Mouse (Mus musculus) midbrain, embryonic 15.5 days (tissue): ENCODE data around the gene Maml1. TPM values are rescaled to one million over a fixed set of nuclear protein-coding genes. Genes with fewer than 3 reads are reported as not detected.

ENCODE experiments used
- ATAC-seq: fragments of 200-750 bp; cut with Nextera tagmentation; replicated peaks from 2 replicates; pipeline ENCODE4 v1.8.0; 2017; ENCODE audit warnings: moderate TSS enrichment
- H3K27ac ChIP-seq: fragments of 300-500 bp; sonication (generic); 2 replicates; pipeline ENCODE4 v1.5.1; 2015; ENCODE audit warnings: mild to moderate bottlenecking, inconsistent platforms
- H3K27me3 ChIP-seq: fragments of 300-500 bp; sonication (generic); replicated peaks from 2 replicates; pipeline ENCODE4 v1.6.1; 2015; ENCODE audit warnings: inconsistent platforms
- H3K36me3 ChIP-seq: fragments of 300-500 bp; sonication (generic); replicated peaks from 2 replicates; pipeline ENCODE4 v1.6.1; 2015; ENCODE audit warnings: inconsistent platforms
- H3K4me1 ChIP-seq: fragments of 300-500 bp; sonication (generic); 2 replicates; pipeline ENCODE4 v1.6.1; 2015; ENCODE audit warnings: inconsistent platforms
- H3K4me2 ChIP-seq: fragments of 300-500 bp; sonication (generic); 2 replicates; pipeline ENCODE4 v1.6.1; 2015; ENCODE audit warnings: inconsistent platforms, mild to moderate bottlenecking, moderate library complexity
- H3K4me3 ChIP-seq: fragments of 300-500 bp; sonication (generic); 2 replicates; pipeline ENCODE4 v1.5.1; 2015; ENCODE audit warnings: mild to moderate bottlenecking, inconsistent platforms
- H3K9ac ChIP-seq: fragments of 300-500 bp; sonication (generic); 2 replicates; pipeline ENCODE4 v1.6.1; 2015; ENCODE audit warnings: mild to moderate bottlenecking, inconsistent platforms
- H3K9me3 ChIP-seq: fragments of 300-500 bp; sonication (generic); 2 replicates; pipeline ENCODE4 v1.6.1; 2016; ENCODE audit warnings: inconsistent platforms
- WGBS: fragments of 180-500 bp; shearing (Covaris S2); methylation state at CpG from one replicate; pipeline ENCODE4 v1.1.7; 2015; ENCODE audit warnings: mixed read lengths; 5-methylcytosine and 5-hydroxymethylcytosine counted together
- polyA plus RNA-seq: library from polyadenylated mRNA; unstranded; fragments of >200 nt; fragmentation: Nextera tagmentation; extraction: Ambion mirVana; gene quantifications from 2 replicates; pipeline ENCODE4 v1.2.1, GENCODE M21; 2015

Gene Maml1
- polyA plus RNA-seq, 1 experiment from 2014 or later: 3.8 TPM

DNA sequence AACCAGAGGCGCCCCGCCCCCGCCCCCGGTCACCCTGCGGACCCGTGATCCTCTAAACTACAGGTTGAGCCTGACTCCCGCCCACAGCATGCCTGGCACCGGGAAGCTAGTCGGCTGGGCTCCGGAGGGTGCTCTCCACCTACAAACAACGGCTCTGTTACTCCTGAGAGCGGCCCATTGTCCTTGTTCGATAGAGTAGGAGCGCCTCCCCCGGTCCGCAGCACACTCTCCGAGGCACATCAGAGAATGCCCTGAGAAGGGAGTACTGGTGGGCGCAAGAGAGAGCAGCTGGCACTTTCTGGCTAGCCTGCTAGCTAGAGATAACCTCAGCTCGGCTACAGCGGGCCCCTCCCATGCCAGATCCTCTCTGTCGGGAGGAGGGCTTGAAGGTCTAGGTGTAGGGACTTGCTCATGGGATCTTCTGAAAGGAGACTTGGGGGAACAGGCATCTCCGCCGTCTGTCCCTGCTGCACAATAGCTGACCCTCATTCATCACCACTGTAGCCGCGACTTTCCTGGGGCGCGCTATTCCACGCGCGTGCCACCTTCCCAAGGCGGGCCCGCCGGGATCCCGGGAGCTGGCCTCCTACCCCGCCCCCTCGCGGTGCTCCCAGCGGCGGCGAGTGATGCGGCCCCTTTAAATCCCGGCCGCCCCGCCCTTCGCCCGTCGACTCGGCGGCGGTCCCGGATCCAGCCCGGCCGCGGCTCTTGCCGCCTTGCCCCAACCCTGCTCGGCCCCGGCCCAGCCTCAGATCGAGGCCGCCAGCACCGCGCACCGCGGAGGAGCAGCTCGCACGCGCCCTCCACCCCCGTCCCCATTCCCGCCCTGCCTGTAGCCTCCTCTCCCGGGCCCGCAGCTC, 67.2 kb downstream of the Maml1 start:
- Histone ChIP-seq H3K9ac (peak overlapping the region; percentile 97), H3K4me3 (peak overlapping the region; percentile 90), H3K36me3 (no peaks in the 10 kb centered on the region), H3K27me3 (no peaks in the 10 kb centered on the region), H3K9me3 (no peaks in the 10 kb centered on the region), H3K4me2 (peak overlapping the region; percentile 88), H3K27ac (peak overlapping the region; percentile 95), H3K4me1 (peaks cover 52% of the 10 kb centered on the region)
- peak; percentile 82 for ATAC-seq
- WGBS: under 1% methylated on average over 58 of the region's 70 CpGs

DNA sequence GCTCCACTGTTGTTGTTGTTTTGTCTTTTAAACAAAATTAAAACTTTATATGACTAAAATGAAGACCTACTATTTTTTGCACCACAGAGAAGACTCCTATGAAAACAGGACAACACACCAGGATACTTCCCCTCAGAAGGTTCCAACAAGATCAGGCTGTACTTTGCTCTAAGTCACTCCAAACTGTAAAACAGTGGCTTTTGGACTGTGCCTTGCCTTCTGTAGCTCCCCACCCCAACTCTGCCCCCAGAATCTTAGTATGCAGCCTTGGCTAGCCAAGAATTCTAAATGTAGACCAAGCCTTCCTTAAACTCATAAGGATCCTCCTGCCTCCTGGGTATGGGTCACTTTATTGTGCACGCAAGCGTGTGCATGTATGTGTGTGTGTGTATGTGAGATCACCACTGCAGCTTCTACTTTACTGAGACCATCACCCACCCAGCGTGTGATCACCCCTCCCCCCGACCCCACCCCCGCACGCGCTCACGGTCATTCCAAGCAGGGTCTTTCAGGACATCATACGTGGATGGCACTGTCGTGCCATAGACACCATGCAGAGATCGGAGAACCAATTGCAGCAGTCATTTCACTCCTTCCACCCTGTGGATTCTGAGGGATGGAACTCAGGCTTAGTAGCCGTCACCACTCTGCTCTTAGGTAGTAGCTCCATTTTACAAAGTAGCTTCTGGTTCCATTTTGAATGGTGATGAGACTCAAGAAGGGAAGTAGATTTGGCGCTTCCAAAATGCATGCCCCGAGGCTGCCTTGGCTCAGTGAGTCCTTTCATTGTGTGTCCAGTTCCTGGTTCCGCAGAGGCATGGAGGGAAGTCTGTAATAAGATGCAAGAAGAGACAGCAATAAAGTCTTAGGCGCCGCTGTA, 68.1 kb downstream of the Maml1 start:
- no peaks in the 10 kb centered on the region for H3K9me3 ChIP-seq
- peak overlapping the region; percentile 97 for H3K9ac ChIP-seq
- ATAC-seq: peak; percentile 25
- H3K4me2 ChIP-seq: peak overlapping the region; percentile 88
- peaks cover 48% of the 10 kb centered on the region for H3K4me1 ChIP-seq
- 3% methylated on average over 17 of the region's 17 CpGs for WGBS
- H3K4me3 ChIP-seq: peak overlapping the region; percentile 90
- no peaks in the 10 kb centered on the region for H3K27me3 ChIP-seq
- H3K36me3 ChIP-seq: no peaks in the 10 kb centered on the region
- H3K27ac ChIP-seq: peak overlapping the region; percentile 95

DNA sequence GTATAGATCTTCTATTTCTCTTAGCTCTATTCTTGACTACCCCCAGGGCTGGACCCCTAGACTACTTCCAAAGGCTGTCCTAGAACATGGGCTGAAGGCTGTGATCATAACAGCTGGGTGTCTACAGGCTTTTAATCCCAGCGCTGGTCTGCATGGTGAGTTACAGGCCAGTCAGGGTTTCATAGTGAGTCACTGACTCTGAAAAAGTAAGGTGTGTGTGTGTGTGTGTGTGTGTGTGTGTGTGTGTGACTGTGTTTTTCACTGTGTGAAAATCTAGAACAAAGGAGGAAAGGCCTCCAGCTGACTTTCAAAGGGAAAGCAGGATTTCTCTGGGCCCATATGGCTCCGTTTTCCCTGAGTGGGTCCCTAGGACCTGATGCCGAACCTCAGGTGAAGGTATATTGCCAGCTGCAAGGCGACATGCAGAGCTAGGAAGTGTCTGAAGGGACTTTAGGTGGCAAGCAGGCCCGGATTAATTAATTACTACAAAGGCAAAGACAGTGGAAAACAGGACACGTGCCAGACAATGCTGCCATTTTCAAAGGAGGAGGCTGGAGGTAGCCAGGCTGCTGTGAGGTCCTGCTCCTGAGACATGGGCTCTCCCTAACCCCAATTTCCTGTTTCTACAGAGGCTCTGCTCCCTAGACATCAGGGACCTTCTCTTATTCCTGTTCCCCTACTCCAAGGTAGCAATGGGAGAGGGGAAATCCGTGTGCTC, 69.4 kb downstream of the Maml1 start:
- H3K4me3 ChIP-seq: no peak overlapping the region
- H3K4me1 ChIP-seq: peaks cover 39% of the 10 kb centered on the region
- no peaks in the 10 kb centered on the region for H3K36me3 ChIP-seq
- no peak overlapping the region for H3K9ac ChIP-seq
- H3K4me2 ChIP-seq: peak overlapping the region; percentile 88
- 40% methylated on average over 7 of the region's 7 CpGs for WGBS
- H3K27ac ChIP-seq: no peak overlapping the region
- ATAC-seq: no peak
- no peaks in the 10 kb centered on the region for H3K9me3 ChIP-seq
- H3K27me3 ChIP-seq: no peaks in the 10 kb centered on the region

DNA sequence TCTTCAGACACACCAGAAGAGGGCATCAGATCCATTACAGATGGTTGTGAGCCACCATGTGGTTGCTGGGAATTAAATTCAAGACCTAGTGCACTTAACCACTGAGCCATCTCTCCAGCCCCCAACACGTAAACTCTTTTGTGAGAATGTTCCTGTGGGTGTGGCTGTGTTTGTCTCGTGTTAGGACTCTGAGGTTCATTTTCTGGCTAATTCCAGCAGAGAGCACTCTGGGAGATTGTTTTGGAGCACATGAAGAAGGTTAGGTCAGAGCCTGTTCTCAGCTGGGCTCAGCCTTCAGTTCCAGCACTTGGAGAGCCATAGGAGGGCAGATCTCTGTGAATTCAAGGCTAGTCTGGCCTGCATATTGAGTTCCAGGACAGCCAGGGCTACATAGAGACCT, 72.3 kb downstream of the Maml1 start:
- Histone ChIP-seq H3K27me3 (no peaks in the 10 kb centered on the region), H3K9ac (no peak overlapping the region), H3K4me1 (peaks cover 29% of the 10 kb centered on the region), H3K36me3 (no peaks in the 10 kb centered on the region), H3K9me3 (no peaks in the 10 kb centered on the region), H3K4me3 (no peak overlapping the region), H3K27ac (no peak overlapping the region), H3K4me2 (no peak overlapping the region)
- WGBS: 53% methylated on average over 2 of the region's 2 CpGs
- ATAC-seq: no peak

DNA sequence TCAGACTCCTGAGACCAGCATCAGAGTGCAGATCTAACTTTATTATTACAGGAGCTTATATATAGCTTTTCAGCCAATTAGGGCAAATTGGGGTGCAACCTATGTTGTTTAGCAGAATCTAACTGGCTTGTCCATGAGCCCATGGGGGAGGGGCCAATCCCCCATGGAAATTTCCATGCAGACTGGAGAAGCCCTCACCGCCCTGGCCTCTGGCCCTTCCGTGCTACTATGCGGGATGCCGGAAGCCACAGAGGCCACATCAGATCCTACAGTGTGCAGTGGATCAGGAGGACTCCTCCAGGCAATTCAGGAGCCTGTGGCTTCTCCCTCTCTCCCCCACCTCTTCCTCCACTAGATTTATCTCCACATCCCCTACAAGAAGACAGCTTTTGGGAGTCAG, 74.3 kb downstream of the Maml1 start:
- Histone ChIP-seq H3K4me2 (no peak overlapping the region), H3K36me3 (no peaks in the 10 kb centered on the region), H3K4me1 (peaks cover 24% of the 10 kb centered on the region), H3K4me3 (no peak overlapping the region), H3K27me3 (no peaks in the 10 kb centered on the region), H3K27ac (no peak overlapping the region), H3K9ac (no peak overlapping the region), H3K9me3 (no peaks in the 10 kb centered on the region)
- ATAC-seq: no peak
- WGBS: 65% methylated on average over 4 of the region's 4 CpGs

DNA sequence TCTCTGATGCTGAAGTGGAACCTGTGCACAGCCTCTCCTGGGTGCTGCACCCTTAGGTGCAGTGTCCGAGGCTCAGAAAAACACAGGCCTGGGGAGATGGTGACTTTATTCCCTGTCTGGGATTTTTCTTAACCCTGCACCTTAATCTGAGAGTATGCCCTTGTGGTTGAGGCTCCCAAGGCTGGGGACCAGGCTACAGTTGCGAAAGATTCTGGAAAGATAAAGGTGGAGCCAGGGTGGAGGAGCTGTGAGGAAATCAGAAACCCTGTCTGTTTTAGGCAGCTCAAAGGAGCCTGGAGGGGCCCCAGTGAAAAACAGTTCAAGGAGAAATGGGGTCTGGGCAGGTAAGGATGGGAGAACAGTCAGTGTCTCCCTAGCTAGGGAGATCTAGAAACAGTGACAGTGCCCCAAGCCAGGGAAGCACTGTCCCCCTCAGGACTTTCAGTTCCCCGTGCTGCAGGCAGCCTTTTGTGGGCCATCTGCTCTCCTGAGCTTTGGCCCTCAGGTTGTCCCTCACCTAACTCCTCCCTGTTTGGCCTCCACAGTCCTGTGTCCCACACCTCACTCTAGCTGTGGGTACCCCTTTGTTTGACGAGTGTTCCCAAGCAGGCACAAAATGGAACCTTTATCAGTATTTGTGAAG, 75.3 kb downstream of the Maml1 start:
- WGBS: 87% methylated on average over 4 of the region's 4 CpGs
- peaks cover 19% of the 10 kb centered on the region for H3K4me1 ChIP-seq
- H3K9me3 ChIP-seq: no peaks in the 10 kb centered on the region
- no peak overlapping the region for H3K4me3 ChIP-seq
- no peak for ATAC-seq
- H3K9ac ChIP-seq: no peak overlapping the region
- H3K27ac ChIP-seq: no peak overlapping the region
- H3K27me3 ChIP-seq: no peaks in the 10 kb centered on the region
- H3K4me2 ChIP-seq: no peak overlapping the region
- H3K36me3 ChIP-seq: no peaks in the 10 kb centered on the region

DNA sequence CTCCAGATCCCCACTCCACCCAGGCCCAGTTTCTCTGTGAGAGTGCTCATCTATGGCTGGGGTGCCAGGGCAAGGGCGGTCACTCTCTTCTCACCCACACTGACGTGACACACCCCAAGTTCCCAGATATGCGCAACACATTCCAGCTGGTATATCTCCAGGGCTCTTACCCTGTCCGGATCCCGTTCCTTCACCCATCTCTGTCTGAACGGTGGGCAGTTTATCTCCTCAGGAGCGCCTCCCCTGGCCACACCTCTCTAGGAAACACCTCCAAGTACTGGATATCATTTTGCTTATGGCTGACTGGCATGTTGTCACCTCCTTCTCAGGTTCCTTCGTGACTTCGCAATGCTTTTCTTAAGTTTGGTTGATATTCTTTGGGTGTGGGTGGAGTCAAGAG, 76.5 kb downstream of the Maml1 start:
- Histone ChIP-seq H3K27me3 (no peaks in the 10 kb centered on the region), H3K9me3 (no peaks in the 10 kb centered on the region), H3K36me3 (no peaks in the 10 kb centered on the region), H3K4me3 (no peak overlapping the region), H3K27ac (0 out of 2 replicates have a peak overlapping the region, but pooled peaks have one; percentile 22), H3K4me1 (peaks cover 25% of the 10 kb centered on the region), H3K9ac (no peak overlapping the region), H3K4me2 (peak overlapping the region; percentile 19; the same call in 1 of the 2 replicates)
- WGBS: 24% methylated on average over 9 of the region's 9 CpGs
- no peak for ATAC-seq

DNA sequence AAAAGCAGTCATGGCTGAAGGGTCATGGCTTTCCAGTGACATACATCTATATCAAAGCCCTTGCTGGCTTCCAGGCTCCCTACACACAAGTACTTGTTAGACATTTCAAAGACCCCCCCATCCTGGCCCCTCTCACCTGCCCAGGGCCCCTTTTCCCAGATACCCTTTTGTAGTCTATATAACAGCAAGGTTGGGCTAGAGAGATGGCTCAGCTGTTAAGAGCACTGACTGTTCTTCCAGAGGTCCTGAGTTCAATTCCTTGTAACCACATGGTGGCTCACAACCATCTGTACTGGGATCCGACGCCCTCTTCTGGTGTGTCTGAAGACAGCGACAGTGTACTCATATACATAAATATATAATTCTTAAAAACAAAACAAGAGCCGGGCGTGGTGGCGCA, 77.5 kb downstream of the Maml1 start:
- H3K9ac ChIP-seq: no peak overlapping the region
- no peak for ATAC-seq
- H3K9me3 ChIP-seq: no peaks in the 10 kb centered on the region
- H3K27me3 ChIP-seq: no peaks in the 10 kb centered on the region
- no peaks in the 10 kb centered on the region for H3K36me3 ChIP-seq
- no peak overlapping the region for H3K4me2 ChIP-seq
- no peak overlapping the region for H3K4me3 ChIP-seq
- WGBS: 96% methylated on average over 6 of the region's 6 CpGs
- peaks cover 25% of the 10 kb centered on the region for H3K4me1 ChIP-seq
- H3K27ac ChIP-seq: no peak overlapping the region

DNA sequence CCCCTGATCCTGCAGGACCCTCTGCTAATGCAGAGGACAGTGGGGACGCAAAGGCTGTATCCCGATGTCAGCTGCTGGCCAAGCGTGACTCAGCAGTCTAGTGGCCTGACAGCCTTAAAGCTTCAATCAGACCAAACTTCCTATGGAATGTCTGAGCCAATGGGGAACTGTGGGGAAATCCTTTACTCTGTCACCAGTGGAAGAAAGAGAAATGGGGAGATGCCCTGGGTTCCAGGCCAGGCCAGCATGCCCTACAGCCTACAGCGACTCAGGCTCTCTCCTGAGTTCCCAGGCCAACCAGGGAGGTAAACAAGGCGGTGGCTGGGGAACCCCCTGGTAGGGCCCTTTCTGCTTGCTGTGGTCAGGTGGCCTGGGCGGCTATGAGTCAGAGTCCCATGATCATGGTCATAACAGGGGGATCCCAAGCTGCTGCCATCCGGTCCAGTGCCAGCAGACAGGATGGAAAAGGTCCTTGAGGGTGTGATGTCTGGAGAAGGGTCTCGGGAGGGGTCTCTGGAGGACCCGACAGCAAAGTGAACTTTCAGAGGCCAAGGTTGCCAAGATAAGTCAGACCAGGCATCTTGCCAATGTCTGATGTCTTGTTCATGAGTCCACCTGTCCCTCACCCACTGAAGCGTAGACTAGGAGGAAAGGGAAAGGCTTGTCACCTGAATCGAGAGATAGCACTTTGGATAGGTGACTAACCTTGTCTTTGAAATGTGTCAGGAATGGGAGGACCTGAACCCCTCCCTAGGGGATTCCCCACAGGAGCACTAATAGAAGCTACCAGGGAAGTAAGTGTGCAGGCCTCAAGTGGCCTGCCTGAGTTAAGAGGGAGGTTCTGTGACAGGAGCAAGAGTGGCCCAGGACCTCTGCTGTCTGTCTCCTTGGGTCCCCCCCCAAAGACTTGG, 79.0 kb downstream of the Maml1 start:
- Histone ChIP-seq H3K9ac (no peak overlapping the region), H3K27me3 (no peaks in the 10 kb centered on the region), H3K4me1 (peaks cover 35% of the 10 kb centered on the region), H3K27ac (no peak overlapping the region), H3K4me2 (no peak overlapping the region), H3K4me3 (no peak overlapping the region), H3K9me3 (no peaks in the 10 kb centered on the region), H3K36me3 (no peaks in the 10 kb centered on the region)
- 66% methylated on average over 11 of the region's 11 CpGs for WGBS
- no peak for ATAC-seq

DNA sequence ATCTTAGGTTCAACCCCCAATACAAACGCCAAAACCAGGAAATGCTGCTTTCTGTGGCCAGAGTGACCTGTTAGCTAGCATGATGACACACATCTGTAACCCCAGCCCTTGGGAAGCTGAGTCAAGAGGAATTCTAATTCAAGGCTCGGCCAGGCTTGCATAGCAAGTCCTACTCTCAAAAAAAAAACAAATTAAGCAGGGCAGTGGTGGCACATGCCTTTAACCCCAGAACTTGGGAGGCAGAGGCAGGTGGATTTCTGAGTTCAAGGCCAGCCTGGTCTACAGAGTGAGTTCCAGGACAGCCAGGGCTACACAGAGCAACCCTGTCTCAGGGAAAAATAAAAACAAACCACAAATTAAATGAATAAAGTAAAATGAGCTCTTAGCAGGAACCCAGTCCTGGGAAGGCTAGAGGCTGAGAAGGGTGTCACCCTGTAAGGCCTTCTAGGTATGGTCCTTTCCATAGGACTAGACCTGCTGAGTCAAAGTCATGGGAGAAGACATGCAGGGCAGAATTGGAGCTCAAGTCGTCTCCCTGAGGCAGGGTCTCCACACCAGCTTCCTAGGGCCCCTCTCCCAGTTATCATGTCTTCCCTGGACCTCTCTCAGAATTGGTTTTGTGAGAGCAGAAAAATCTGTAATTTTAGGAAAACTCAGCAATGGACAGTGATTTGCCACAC, 79.9 kb downstream of the Maml1 start:
- no peak overlapping the region for H3K4me3 ChIP-seq
- H3K27ac ChIP-seq: no peak overlapping the region
- H3K4me2 ChIP-seq: no peak overlapping the region
- WGBS: 71% methylated on average over 3 of the region's 3 CpGs
- peaks cover 38% of the 10 kb centered on the region for H3K4me1 ChIP-seq
- peaks cover 8% of the 10 kb centered on the region for H3K36me3 ChIP-seq
- no peaks in the 10 kb centered on the region for H3K27me3 ChIP-seq
- H3K9ac ChIP-seq: no peak overlapping the region
- ATAC-seq: no peak
- H3K9me3 ChIP-seq: no peaks in the 10 kb centered on the region
